Mouse (Mus musculus) cerebellum, adult 2 months (tissue): ENCODE data around the gene Olfr270.

ENCODE experiments used
- CTCF ChIP-seq: fragments of 200-500 bp; IDR thresholded peaks from 2 replicates; pipeline ENCODE4 v1.5.1; 2011; ENCODE audit warnings: low read depth, mild to moderate bottlenecking, control low read depth, low read length, moderate library complexity, borderline replicate concordance; ENCODE audit not compliant: insufficient read depth
- POLR2A ChIP-seq: fragments of 200-500 bp; IDR thresholded peaks from 2 replicates; pipeline ENCODE4 v1.6.1; 2011; ENCODE audit warnings: low read length, control low read depth, borderline replicate concordance; ENCODE audit not compliant: insufficient read depth

DNA sequence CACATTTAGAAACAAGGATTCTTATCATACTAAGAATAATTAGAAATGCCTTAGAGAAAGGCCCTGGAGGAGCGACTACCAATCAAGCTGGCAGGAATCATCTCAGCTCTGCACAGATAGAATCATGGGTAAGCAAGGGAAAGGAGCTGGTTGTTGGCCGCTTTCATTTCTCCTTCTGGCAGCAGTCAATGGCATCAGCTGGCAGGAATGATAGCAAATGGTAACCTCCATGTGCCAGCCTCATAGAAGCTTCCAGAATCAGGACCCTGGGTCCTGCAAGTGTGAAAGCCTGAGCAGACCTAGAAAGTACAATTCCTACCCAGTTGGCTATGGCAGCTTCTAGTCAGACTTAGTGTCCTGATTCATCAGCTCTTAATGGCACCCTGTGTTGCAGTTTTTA is 21.9 kb downstream of the Olfr270 start:
- TF ChIP-seq CTCF (no peak), POLR2A (no peak)
